7 mouse cellular contexts compared by ENCODE assay signal in the genomic region with DNA sequence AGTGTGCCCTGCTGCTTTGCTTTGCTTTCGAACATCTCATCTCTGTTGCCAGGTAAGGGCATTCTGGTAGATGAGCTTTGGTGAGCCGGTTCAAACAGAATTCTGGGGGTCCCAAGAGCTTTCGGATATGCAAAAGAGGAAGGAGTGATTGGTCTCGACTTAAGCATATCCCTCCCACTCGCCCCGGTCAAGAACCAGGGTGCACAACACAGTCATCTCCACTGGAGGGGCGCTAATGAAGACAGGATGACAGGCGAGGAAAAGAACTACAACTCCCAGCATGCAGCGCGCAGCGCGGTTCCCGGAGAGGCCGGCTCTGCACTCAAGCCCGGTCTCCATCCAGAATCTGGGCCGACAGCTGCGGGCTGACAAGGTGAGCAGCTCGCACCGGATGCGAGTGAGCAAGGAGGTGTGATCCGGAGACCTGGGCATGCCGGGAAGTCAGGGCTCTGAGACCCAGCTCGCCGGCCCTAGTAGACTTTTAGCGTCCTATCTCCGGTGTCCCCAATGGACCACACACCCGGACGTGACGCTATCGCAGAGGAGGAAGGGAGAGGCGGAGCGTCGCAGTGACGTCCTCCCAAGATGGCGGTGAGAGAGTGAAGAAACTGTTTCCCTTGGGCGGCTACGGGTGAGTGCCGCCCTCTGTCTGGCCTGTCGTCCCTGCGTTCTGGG. TPM values are rescaled to one million over a fixed set of nuclear protein-coding genes. Genes with fewer than 3 reads are reported as not detected.
DNase-seq lines count a peak whose midpoint lies in the region; ATAC-seq lines count a peak whose summit lies in the region.

A gene (plus strand): TSS at position 1 of the 675 bp plus-strand sequence.

- H3K4me1 ChIP-seq in intestine, embryonic 15.5 days (replicated peaks), result peaks cover 9% of the 10 kb centered on the region
- H3K4me1 ChIP-seq in midbrain, embryonic 10.5 days, result peaks cover 27% of the 10 kb centered on the region

- H3K27ac ChIP-seq in intestine, embryonic 15.5 days, result peak within 1 kb of the TSS; percentile 93
- peak within 1 kb of the TSS; percentile 91 for H3K27ac ChIP-seq in midbrain, embryonic 10.5 days (replicated peaks)

- ATAC-seq in intestine, embryonic 15.5 days, result peak; percentile 95

- DNase-seq in adrenal gland, adult 2 months, result peak; percentile 98
- peak; percentile 93 for DNase-seq in embryo, embryonic 11.5 days (ENCODE audit: low read depth, low spot score)
- peak; percentile 94 to 98 for DNase-seq in gastrocnemius, postnatal 36 days
- DNase-seq in left cerebral cortex, postnatal 25 days (ENCODE audit: low spot score in 2 of 2), result peak; percentile 98 to 99
- DNase-seq in midbrain, embryonic 10.5 days (ENCODE audit: low spot score), result peak; percentile 98
- DNase-seq in right cerebral cortex, postnatal 4 days, result peak; percentile 92

- intact Hi-C loops in gastrocnemius, postnatal 36 days (cut with DNase I), result loop anchor here (10.0 kb wide), 1 partner anchor 193 kb away; a partner anchor contains a TSS
- intact Hi-C loops in left cerebral cortex, postnatal 25 days (cut with DNase I), result loop anchor here (2.0 to 10.0 kb wide), 3 partner anchors 191 to 395 kb away; a partner anchor contains a TSS

- H3K4me2 ChIP-seq in intestine, embryonic 15.5 days (replicated peaks), result peak within 1 kb of the TSS; percentile 79

- H3K9me3 ChIP-seq in intestine, embryonic 15.5 days, result no peaks in the 10 kb centered on the region
- H3K9me3 ChIP-seq in midbrain, embryonic 10.5 days (replicated peaks), result no peaks in the 10 kb centered on the region

- under 1% methylated on average over 40 of the region's 40 CpGs for WGBS in intestine, embryonic 15.5 days
- WGBS in midbrain, embryonic 10.5 days, result under 1% methylated on average over 40 of the region's 40 CpGs

- H3K27me3 ChIP-seq in intestine, embryonic 15.5 days (replicated peaks), result no peaks in the 10 kb centered on the region
- H3K27me3 ChIP-seq in midbrain, embryonic 10.5 days (ENCODE audit: low read depth, poor library complexity, severe bottlenecking), result peaks cover 30% of the 10 kb centered on the region

- peak within 1 kb of the TSS; percentile 83 for H3K4me3 ChIP-seq in intestine, embryonic 15.5 days (replicated peaks)
- peak within 1 kb of the TSS; percentile 77 for H3K4me3 ChIP-seq in midbrain, embryonic 10.5 days

- peaks cover 2% of the 10 kb centered on the region; the same call in 1 of the 2 replicates for H3K36me3 ChIP-seq in intestine, embryonic 15.5 days
- H3K36me3 ChIP-seq in midbrain, embryonic 10.5 days, result peaks cover 20% of the 10 kb centered on the region

- peak within 1 kb of the TSS; percentile 90 for H3K9ac ChIP-seq in intestine, embryonic 15.5 days

RNA-seq across cellular contexts. Expression of the gene that starts here (rescaled TPM):
- 10 to 100 TPM; 21.7 to 22.9 TPM for total RNA-seq in adrenal gland, adult 2 months (2021)
- 2.3 and 4.6 TPM in 2 replicates for polyA plus RNA-seq in adrenal gland, adult 2 months (2012; rRNA removed)
- total RNA-seq in gastrocnemius, postnatal 36 days (2021), result 1 to 10 TPM; 7.0 to 8.3 TPM
- 24.0 and 24.3 TPM in 2 replicates for polyA plus RNA-seq in intestine, embryonic 15.5 days (2015; fragmentation: Nextera tagmentation; extraction: Ambion mirVana)
- total RNA-seq in left cerebral cortex, postnatal 25 days (2021), result 10 to 100 TPM; 14.7 to 18.8 TPM
- 32.4 and 35.0 TPM in 2 replicates for polyA plus RNA-seq in midbrain, embryonic 10.5 days (2016; fragmentation: Nextera tagmentation; extraction: Ambion mirVana)

Comparison
In these comparisons a context has a peak if more than half of its experiments do, and no peak if none do; other contexts are left out.
1. Peak in every context shown above with its lines: DNase-seq, ATAC-seq, H3K4me3 ChIP-seq and H3K27ac ChIP-seq.